Mouse (Mus musculus): ENCODE data around the gene 2510009E07Rik. TPM values are rescaled to one million over a fixed set of nuclear protein-coding genes. Genes with fewer than 3 reads are reported as not detected.

Gene 2510009E07Rik
- 60.1 and 61.7 TPM in 2 replicates for polyA plus RNA-seq (2015; fragmentation: Nextera tagmentation; extraction: Ambion mirVana)

- no peaks in the 10 kb centered on the region for H3K9me3 ChIP-seq
- H3K4me2 ChIP-seq = peak within 1 kb of the TSS; percentile 89
- peak within 1 kb of the TSS; percentile 95 for H3K9ac ChIP-seq
- no peaks in the 10 kb centered on the region for H3K36me3 ChIP-seq (replicated peaks)
- ATAC-seq (replicated peaks) = peak; percentile 91
- peak within 1 kb of the TSS; percentile 99 for H3K27ac ChIP-seq
- under 1% methylated on average over 55 of the region's 61 CpGs for WGBS
- peak within 1 kb of the TSS; percentile 89 for H3K4me3 ChIP-seq
- peaks cover 41% of the 10 kb centered on the region for H3K4me1 ChIP-seq
- H3K27me3 ChIP-seq (replicated peaks) = no peaks in the 10 kb centered on the region
Observed at GRCm38 (mm10) chr16:21694463-21695241, at the start of gene 2510009E07Rik. Gene 2510009E07Rik, minus strand, starts transcription at chr16:21694665.

GRCm38 (mm10) chr16:21743401-21743800 lies 48.9 kb upstream of the 2510009E07Rik start:
- Histone ChIP-seq H3K36me3 (replicated peaks) (no peaks in the 10 kb centered on the region), H3K27me3 (replicated peaks) (no peaks in the 10 kb centered on the region), H3K4me1 (no peaks in the 10 kb centered on the region), H3K4me3 (no peak overlapping the region), H3K4me2 (no peak overlapping the region), H3K9me3 (no peaks in the 10 kb centered on the region), H3K27ac (no peak overlapping the region), H3K9ac (no peak overlapping the region)
- ATAC-seq (replicated peaks) = no peak
- 87% methylated on average over 6 of the region's 6 CpGs for WGBS

- no peaks in the 10 kb centered on the region for H3K27me3 ChIP-seq (replicated peaks)
- 85% methylated on average over 5 of the region's 5 CpGs for WGBS
- ATAC-seq (replicated peaks) = no peak
Observed at GRCm38 (mm10) chr16:21742898-21743297, 48.4 kb upstream of the 2510009E07Rik start.

GRCm38 (mm10) chr16:21742191-21742870 lies 47.9 kb upstream of the 2510009E07Rik start:
- Histone ChIP-seq H3K27me3 (replicated peaks) (no peaks in the 10 kb centered on the region), H3K9ac (no peak overlapping the region), H3K4me1 (no peaks in the 10 kb centered on the region), H3K9me3 (no peaks in the 10 kb centered on the region), H3K27ac (no peak overlapping the region), H3K4me2 (no peak overlapping the region), H3K36me3 (replicated peaks) (no peaks in the 10 kb centered on the region), H3K4me3 (no peak overlapping the region)
- 78% methylated on average over 5 of the region's 5 CpGs for WGBS
- no peak for ATAC-seq (replicated peaks)

More at GRCm38 (mm10) chr16:21742898-21743297, 48.4 kb upstream of the 2510009E07Rik start:
- Histone ChIP-seq H3K4me1 (no peaks in the 10 kb centered on the region), H3K4me2 (no peak overlapping the region), H3K9ac (no peak overlapping the region), H3K9me3 (no peaks in the 10 kb centered on the region), H3K27ac (no peak overlapping the region), H3K4me3 (no peak overlapping the region), H3K36me3 (replicated peaks) (no peaks in the 10 kb centered on the region)

GRCm38 (mm10) chr16:21741542-21741941 lies 47.1 kb upstream of the 2510009E07Rik start:
- Histone ChIP-seq H3K4me3 (no peak overlapping the region), H3K9ac (no peak overlapping the region), H3K27ac (no peak overlapping the region), H3K9me3 (no peaks in the 10 kb centered on the region), H3K4me2 (no peak overlapping the region), H3K27me3 (replicated peaks) (no peaks in the 10 kb centered on the region), H3K4me1 (no peaks in the 10 kb centered on the region), H3K36me3 (replicated peaks) (no peaks in the 10 kb centered on the region)
- no peak for ATAC-seq (replicated peaks)
- 80% methylated on average over 3 of the region's 3 CpGs for WGBS

- no peak for ATAC-seq (replicated peaks)
Observed at GRCm38 (mm10) chr16:21735638-21736037, 41.2 kb upstream of the 2510009E07Rik start.

GRCm38 (mm10) chr16:21727897-21728364 lies 33.5 kb upstream of the 2510009E07Rik start:
- Histone ChIP-seq H3K4me1 (no peaks in the 10 kb centered on the region), H3K27me3 (replicated peaks) (no peaks in the 10 kb centered on the region), H3K4me2 (peak overlapping the region; percentile 42), H3K4me3 (peak overlapping the region; percentile 28), H3K9me3 (no peaks in the 10 kb centered on the region), H3K27ac (no peak overlapping the region), H3K9ac (0 out of 2 replicates have a peak overlapping the region, but pooled peaks have one; percentile 9), H3K36me3 (replicated peaks) (no peaks in the 10 kb centered on the region)
- ATAC-seq (replicated peaks) = peak; percentile 72
- WGBS = 16% methylated on average over 10 of the region's 10 CpGs

More at GRCm38 (mm10) chr16:21735638-21736037, 41.2 kb upstream of the 2510009E07Rik start:
- H3K9ac ChIP-seq = no peak overlapping the region
- WGBS = 100% methylated on average over 1 of the region's 1 CpGs
- H3K9me3 ChIP-seq = no peaks in the 10 kb centered on the region
- H3K4me1 ChIP-seq = no peaks in the 10 kb centered on the region
- no peak overlapping the region for H3K4me3 ChIP-seq
- H3K27ac ChIP-seq = no peak overlapping the region
- no peaks in the 10 kb centered on the region for H3K36me3 ChIP-seq (replicated peaks)
- no peak overlapping the region for H3K4me2 ChIP-seq
- no peaks in the 10 kb centered on the region for H3K27me3 ChIP-seq (replicated peaks)

- Histone ChIP-seq H3K9ac (peak overlapping the region; percentile 3; the same call in 1 of the 2 replicates), H3K27ac (no peak overlapping the region), H3K4me2 (no peak overlapping the region), H3K4me1 (no peaks in the 10 kb centered on the region), H3K27me3 (replicated peaks) (no peaks in the 10 kb centered on the region), H3K9me3 (no peaks in the 10 kb centered on the region), H3K36me3 (replicated peaks) (no peaks in the 10 kb centered on the region), H3K4me3 (no peak overlapping the region)
- 96% methylated on average over 3 of the region's 3 CpGs for WGBS
- no peak for ATAC-seq (replicated peaks)
Observed at GRCm38 (mm10) chr16:21727421-21727820, 33.0 kb upstream of the 2510009E07Rik start.

GRCm38 (mm10) chr16:21724261-21724660 lies 29.8 kb upstream of the 2510009E07Rik start:
- H3K4me2 ChIP-seq = no peak overlapping the region

GRCm38 (mm10) chr16:21719770-21720169 lies 25.3 kb upstream of the 2510009E07Rik start:
- Histone ChIP-seq H3K4me1 (no peaks in the 10 kb centered on the region), H3K9me3 (no peaks in the 10 kb centered on the region), H3K4me3 (no peak overlapping the region), H3K4me2 (no peak overlapping the region), H3K27me3 (replicated peaks) (no peaks in the 10 kb centered on the region), H3K9ac (no peak overlapping the region), H3K27ac (no peak overlapping the region), H3K36me3 (replicated peaks) (no peaks in the 10 kb centered on the region)
- WGBS = 92% methylated on average over 7 of the region's 7 CpGs
- no peak for ATAC-seq (replicated peaks)

More at GRCm38 (mm10) chr16:21724261-21724660, 29.8 kb upstream of the 2510009E07Rik start:
- Histone ChIP-seq H3K4me3 (no peak overlapping the region), H3K4me1 (no peaks in the 10 kb centered on the region), H3K9ac (no peak overlapping the region), H3K27me3 (replicated peaks) (no peaks in the 10 kb centered on the region), H3K27ac (no peak overlapping the region), H3K9me3 (no peaks in the 10 kb centered on the region), H3K36me3 (replicated peaks) (no peaks in the 10 kb centered on the region)
- ATAC-seq (replicated peaks) = no peak
- WGBS = 97% methylated on average over 1 of the region's 1 CpGs

GRCm38 (mm10) chr16:21714516-21714915 lies 20.1 kb upstream of the 2510009E07Rik start:
- Histone ChIP-seq H3K4me2 (no peak overlapping the region), H3K4me3 (no peak overlapping the region), H3K9me3 (no peaks in the 10 kb centered on the region), H3K27ac (no peak overlapping the region), H3K36me3 (replicated peaks) (no peaks in the 10 kb centered on the region), H3K27me3 (replicated peaks) (no peaks in the 10 kb centered on the region), H3K9ac (no peak overlapping the region), H3K4me1 (no peaks in the 10 kb centered on the region)
- 90% methylated on average over 10 of the region's 10 CpGs for WGBS
- no peak for ATAC-seq (replicated peaks)

- H3K9ac ChIP-seq = no peak overlapping the region
- no peaks in the 10 kb centered on the region for H3K9me3 ChIP-seq
- 12% methylated on average over 2 of the region's 2 CpGs for WGBS
- H3K36me3 ChIP-seq (replicated peaks) = no peaks in the 10 kb centered on the region
- no peak for ATAC-seq (replicated peaks)
- H3K27me3 ChIP-seq (replicated peaks) = no peaks in the 10 kb centered on the region
- H3K4me3 ChIP-seq = no peak overlapping the region
- no peak overlapping the region for H3K4me2 ChIP-seq
- no peaks in the 10 kb centered on the region for H3K4me1 ChIP-seq
- H3K27ac ChIP-seq = no peak overlapping the region
Observed at GRCm38 (mm10) chr16:21710321-21710720, 15.9 kb upstream of the 2510009E07Rik start.

Measured in midbrain, embryonic 15.5 days (tissue).